Mouse (Mus musculus) adrenal gland, postnatal 10 days (tissue): ENCODE measurements around the gene H2-DMb2. TPM values are rescaled to one million over a fixed set of nuclear protein-coding genes. Genes with fewer than 3 reads are reported as not detected.
"Not testable (repeated sequence)": the region's sequence is repeated elsewhere in the genome, so short reads cannot be mapped to it uniquely, and the experiment has no call there.

Experiments
- DNase-seq: peaks from one replicate; pipeline ENCODE4 v3.0.0; 2021; ENCODE audit warnings: mixed read lengths
- total RNA-seq, 2 experiments: library from RNA; stranded (reverse); gene quantifications; 2 replicates each; pipeline ENCODE4 v1.2.3; 2021

The H2-DMb2 gene
- total RNA-seq, 2 experiments from 2014 or later = 4.5 to 4.8 TPM

DNA sequence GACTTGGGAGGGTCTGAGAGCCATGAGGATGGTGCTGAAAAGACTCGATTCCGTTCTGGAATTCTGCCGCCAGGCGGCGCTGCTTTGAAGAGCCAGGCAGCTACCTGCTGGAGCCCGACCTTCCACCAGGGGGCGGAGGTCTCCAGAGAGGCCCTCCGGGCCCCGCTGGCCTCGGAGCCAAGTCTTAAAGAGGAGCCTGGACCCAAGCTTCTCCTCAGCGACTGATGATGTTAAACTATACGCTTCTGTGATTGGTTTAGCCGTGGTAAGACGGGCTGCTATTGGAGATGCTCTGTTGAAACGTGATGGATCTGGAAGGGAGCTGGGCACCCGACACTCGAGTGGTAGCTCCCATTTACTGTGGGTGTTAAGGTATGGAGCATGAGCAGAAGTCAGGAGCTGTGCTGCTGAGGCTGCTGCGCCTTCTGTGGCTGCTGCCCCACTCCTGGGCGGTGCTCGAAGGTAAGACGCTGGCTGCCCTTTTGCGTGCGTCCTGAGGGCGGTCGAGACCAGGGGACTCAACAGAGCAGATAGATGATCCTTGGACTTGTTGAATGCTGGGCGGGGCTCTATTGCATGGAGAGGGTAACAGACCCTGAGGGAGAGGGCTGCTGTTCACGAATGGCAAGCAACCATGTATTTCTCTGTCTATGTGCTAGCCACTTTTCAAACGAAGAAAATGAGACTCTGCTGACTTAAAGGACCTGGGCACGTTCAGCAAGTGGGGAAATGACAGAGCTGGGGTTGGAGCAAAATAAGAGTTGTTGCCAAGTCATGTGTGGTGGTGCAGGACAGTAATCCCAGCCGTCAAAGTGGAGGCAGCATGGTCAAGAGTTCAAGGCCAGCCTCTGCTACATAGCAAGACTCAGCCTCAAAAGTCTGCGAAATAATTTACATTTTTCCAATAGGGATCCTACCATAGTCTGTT lies 7.5 kb upstream of the H2-DMb2 start:
- DNase-seq = peak; percentile 100

DNA sequence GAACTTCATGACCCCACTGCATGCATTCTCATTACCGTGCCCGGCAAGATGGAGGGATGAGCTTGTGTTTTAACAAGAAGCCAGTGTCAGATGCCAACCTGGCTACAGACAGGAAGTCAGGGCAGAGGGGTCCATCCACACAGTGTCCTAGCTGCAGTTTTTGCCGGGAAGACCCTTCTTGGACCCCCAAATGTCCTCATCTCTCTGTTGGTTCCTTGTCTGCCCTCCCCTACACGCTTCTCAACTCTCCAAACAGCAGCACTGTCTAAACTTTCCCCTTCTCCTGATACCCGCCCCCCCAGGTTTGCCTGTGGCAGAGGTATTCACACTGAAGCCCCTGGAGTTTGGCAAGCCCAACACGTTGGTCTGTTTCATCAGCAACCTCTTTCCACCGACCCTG lies 5.5 kb upstream of the H2-DMb2 start:
- no peak for DNase-seq

DNA sequence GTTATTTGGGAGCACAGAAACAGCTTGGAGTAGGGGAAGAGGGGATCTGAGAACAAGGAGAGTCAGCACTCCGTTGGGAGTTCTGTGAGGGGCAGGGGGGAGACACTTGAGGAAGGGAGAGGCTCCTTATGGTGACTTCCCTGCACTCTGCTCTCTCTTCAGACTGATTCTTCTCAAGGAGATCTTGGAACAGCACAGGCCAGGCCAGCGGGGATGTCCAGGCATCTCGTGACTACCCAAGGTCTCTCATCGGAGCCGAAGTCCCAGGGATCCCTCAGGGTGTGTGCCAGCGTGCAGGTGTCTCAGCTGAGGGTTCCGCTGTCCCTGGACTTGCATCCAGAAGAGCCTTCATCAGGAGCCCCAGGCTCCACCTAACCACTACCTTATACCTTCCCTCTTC lies 4.5 kb upstream of the H2-DMb2 start:
- DNase-seq = no peak

- DNase-seq = no peak
Observed at GRCm38 (mm10) chr17:34139416-34139815, 3.7 kb upstream of the H2-DMb2 start.

DNA sequence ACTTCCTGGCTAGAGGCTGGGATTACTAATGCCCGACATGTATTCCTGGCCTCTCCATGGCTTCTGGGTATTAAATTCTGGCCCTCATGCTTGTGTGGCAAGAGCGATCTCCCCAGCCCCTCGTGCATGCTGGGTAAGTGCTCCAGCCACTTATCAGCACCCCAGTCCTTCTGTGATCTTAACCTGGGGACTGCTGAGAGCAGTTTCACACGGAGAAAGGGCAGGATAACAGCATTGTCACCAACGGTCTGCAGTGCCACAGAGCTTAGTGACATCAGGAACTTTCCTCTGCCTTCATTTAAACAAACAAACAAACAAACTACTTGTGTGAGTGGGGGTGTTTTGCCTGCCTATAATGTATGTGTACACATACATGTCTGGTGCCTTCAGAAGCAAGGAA lies 2.9 kb upstream of the H2-DMb2 start:
- no peak for DNase-seq

DNA sequence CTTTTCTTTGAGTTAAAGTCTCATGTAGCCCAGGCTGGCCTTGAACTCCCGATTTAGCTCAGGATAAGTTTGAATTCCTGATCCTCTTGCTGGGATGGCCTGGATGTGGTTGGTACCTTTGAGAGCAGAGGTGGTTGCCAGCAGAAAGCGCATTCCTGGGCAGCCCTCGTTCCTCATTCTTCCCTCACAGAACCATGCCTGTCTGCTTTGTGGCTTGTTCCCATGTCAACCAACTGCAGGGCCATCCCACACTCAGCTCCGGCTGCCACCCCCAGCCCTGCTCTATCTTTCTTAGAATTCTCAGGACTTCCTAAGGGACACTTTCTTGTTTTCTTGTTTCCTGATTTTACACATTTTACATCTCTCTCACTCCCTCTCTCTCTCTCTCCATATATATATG lies 1.7 kb upstream of the H2-DMb2 start:
- DNase-seq = no peak

DNA sequence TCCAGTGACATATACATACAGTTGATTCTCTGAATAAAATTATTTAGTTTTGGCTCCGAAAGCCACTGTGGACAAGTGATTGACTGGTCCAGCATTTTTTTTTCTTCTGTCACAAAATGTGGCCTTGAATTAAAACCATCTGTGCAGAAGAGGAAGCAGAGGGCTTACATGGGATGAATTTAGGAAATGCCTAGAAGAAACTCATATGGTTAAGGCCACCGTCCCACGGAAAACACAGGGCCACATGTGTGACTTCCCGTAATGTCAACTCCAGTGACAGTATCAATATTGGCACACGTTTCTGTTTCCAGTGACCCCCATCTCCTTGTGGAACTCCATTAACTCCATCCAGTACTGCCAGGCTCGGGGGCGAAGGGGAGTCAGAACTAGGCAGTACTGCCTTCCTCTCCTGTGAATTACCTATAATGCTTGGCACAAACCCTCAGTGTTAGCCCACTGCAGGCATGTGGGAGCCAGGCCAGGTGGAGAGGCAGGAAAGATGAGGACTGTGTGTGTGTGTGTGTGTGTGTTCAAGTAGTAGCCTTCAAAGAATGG lies 574 bp upstream of the H2-DMb2 start:
- DNase-seq = no peak

DNA sequence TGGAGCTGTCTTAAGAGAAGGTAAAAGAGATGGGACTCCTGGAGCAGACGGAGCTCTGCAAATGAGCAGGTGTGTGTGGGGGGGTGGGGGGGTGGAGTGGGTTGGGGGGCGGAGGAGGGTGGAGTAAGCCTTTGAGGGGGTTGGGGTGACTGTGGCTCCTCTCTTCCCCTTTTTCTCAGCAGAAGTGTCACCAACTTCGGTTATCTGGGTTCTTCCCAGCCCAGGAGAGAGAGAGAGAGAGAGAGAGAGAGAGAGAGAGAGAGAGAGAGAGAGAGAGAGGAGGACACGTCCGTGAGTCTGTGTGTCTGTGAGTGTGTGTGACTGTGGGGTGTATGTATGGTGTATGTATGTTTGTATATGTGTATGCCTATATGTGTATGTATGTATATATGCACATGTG lies 354 bp downstream of the H2-DMb2 start:
- no peak for DNase-seq

GRCm38 (mm10) chr17:34144221-34144620 lies 1.1 kb downstream of the H2-DMb2 start:
- not testable (repeated sequence) for DNase-seq

DNA sequence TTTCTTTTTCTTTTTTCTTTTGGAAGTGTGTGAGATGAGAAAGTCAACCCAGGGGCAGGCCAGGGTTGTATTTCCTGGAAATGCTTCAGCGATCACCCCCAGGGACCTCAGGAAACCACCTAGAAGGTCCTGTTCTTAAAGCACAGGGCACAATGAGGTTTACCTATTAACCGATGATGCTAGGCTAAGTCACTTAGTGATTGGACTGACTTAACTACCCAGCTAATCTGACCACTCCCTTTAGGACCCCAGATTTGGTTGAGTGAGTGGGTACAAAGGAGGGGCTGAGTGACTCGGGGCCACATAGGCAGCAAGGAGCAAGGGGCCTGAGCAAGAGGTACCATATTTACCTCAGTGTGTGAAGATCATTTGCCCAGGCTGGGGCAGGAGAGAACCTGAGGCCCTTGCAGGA lies 1.9 kb downstream of the H2-DMb2 start:
- DNase-seq = no peak

DNA sequence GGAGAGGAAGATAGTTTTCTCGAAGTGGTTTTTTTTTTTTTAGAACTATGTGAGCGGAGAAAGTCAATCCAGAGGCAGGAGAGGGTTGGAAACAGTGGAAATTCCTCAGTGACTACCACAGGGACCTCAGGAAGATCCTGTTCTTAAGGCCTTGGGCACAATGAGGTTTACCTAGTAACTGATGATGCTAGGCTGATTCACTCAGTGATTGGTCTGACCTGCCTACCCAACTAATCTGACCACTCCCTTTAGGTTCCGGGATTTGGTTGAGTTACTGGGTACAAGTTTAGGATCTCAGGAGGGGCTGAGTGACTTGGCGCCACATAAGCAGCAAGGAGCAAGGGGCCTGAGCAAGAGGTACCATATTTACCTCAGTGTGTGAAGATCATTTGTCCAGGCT lies 9.8 kb downstream of the H2-DMb2 start, which contains the start of gene H2-DMb1:
TSS of gene H2-DMb1 (plus strand) at position 150 of the 400 bp plus-strand sequence.
- peak; percentile 64 for DNase-seq

- DNase-seq = no peak
Observed at GRCm38 (mm10) chr17:34155534-34155933, 12.4 kb downstream of the H2-DMb2 start.

GRCm38 (mm10) chr17:34164202-34164895 lies 21.2 kb downstream of the H2-DMb2 start:
- DNase-seq = no peak

GRCm38 (mm10) chr17:34165033-34165730 lies 22.1 kb downstream of the H2-DMb2 start:
- no peak for DNase-seq

DNA sequence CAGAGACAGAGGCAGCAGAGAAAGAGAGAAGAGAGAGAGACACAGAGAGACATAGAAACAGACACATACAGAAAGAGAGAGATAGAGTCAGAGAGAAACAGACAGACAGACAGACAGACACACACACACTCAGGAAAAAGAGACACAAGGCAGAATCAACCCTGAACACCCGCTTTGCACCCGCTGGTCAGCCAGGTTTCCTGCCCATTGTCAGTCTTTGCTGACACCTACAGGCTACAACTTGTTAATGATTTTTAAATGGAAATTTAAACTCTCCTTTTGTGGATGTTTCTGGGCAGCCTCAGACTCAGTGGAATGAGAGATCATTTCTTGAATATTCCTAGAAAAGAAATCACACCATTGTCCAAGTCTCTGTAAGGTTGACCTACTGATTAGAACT lies 26.2 kb downstream of the H2-DMb2 start:
- peak; percentile 54 for DNase-seq

DNA sequence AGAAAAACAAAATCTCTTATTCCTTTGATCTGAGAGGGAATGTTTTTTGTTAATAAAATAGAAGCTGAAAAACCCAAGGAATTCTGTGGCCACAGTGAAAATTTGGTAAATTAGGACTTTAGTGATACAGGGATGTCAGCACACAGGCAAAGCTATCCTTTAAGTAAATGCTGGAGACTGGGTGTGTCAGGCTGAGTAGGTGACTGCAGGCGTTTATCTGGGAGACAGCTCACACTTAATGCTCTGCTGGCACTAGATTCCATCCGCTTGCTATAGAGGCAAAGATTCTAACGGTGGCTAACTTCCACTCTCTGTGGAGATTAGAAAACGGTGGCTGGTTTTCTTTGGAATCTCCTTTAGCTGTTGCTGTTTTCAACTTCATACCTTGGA lies 27.4 kb downstream of the H2-DMb2 start:
- DNase-seq = no peak

DNA sequence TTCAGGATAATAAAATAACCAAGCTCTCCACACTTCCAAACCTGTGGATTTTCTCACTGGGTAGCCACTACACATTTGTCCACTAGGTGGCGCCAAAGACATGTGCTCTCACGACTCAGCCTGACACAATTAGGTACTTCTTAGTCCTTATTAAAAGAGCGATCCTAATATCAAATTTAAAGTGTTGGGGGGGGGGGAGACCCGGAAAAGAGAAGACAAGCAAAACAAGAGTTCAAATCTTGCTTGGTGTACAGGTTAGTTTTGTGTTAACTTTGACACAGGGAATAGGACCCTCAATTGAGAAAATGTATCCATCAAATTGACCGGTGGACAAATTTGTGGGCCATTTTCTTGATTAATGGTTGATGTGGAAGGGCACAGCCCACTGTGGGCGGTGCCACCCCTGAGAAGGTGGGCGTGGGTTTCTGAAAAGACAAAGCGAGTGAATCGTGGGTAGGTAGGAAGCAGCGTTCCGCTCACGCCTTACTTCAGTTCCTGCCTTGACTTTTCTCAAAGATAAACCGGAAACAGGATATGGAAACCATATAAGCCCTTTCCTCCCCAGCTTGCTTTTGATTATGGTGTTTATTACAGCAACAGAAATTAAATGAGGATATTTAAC lies 27.9 kb downstream of the H2-DMb2 start:
- DNase-seq = peak; percentile 87

DNA sequence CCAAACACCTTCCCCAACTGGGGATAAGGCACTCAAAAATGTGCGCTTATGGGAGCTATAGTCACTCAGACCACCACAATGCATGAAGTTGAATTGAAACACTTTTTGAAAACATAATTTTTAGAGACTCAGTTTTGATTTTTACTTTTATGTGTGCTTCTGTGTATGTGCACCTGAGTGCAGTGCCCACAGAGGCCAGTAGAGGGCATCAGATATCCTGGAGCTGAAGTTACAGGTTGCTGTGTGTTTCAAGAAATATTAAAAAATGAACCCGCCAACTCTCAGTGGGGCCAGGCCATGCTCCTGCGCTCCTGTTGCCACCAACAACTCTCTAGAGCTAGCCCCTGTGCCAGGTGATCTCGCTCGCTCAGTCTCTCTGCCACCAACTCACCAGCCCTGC lies 29.4 kb downstream of the H2-DMb2 start:
- DNase-seq = no peak

DNA sequence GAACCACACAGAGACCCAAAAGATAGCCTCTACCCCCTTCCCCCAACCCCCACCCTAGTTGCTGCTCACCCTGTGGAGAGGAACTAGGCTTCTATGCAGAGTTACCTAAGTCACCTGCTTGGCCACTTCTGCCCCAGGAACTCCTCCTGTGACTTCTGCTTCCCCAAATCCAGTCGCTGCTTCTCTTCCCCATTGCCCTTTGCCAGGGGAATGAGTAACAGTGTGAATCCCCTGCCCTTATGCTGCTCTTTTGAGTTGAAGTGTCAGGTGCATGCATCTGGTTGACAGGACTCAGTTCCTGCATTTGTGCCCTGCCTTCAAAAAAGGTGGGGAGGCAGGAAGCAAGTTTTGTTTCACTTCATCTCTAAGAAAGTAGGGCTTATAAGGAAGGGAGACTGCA lies 31.0 kb downstream of the H2-DMb2 start:
- DNase-seq = no peak

- no peak for DNase-seq
Observed at GRCm38 (mm10) chr17:34177179-34177578, 34.1 kb downstream of the H2-DMb2 start.

DNA sequence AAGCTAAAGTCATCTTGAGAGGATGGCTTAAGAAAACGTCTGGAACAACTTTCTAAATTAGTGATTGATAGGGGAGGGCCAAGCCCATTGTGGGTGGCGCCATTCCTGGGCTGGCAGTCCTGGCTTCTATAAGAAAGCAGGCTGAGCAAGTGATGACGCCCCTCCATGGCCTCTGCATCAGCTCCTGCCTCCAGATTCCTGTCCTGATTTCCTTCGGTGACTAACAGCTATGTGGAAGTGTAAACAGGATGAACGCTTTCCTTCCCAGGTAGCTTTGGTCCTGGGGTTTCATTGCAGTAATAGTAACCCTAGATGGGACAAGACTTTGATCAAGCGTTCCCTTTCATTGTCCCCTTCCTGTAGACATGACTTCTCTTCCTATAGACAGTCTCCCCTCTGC lies 35.9 kb downstream of the H2-DMb2 start:
- no peak for DNase-seq
